Mouse (Mus musculus) cortical plate, adult 2 months (tissue): ENCODE measurements at regions not wholly inside any gene's neighbourhood (a gene's known extent, or its start where the extent isn't known, plus 50 kb on each side); places are given as distances from the start of the nearest gene placed in this dataset.

ENCODE experiments used
- CTCF ChIP-seq: fragments of 200-500 bp; IDR thresholded peaks from 2 replicates; pipeline ENCODE4 v1.5.1; 2011; ENCODE audit warnings: mild to moderate bottlenecking, control low read depth, low read length; ENCODE audit not compliant: insufficient read depth; ENCODE audit errors: extremely low read depth
- POLR2A ChIP-seq: fragments of 200-500 bp; IDR thresholded peaks from 2 replicates; pipeline ENCODE4 v1.6.1; 2011; ENCODE audit warnings: mild to moderate bottlenecking, low read length, control low read depth; ENCODE audit not compliant: insufficient read depth; ENCODE audit errors: extremely low read depth

- TF ChIP-seq CTCF, result no peak
- no peak for TF ChIP-seq POLR2A
Measured at GRCm38 (mm10) chr12:12765055-12765454, 176.7 kb downstream of the Mycn start.
